Mouse (Mus musculus): ENCODE data around the gene Gm20708. TPM values are rescaled to one million over a fixed set of nuclear protein-coding genes. Genes with fewer than 3 reads are reported as not detected.
"Not testable (repeated sequence)": the region's sequence is repeated elsewhere in the genome, so short reads cannot be mapped to it uniquely, and the experiment has no call there.

Gene Gm20708
- polyA plus RNA-seq, 1 experiment: 0.16 TPM

DNA sequence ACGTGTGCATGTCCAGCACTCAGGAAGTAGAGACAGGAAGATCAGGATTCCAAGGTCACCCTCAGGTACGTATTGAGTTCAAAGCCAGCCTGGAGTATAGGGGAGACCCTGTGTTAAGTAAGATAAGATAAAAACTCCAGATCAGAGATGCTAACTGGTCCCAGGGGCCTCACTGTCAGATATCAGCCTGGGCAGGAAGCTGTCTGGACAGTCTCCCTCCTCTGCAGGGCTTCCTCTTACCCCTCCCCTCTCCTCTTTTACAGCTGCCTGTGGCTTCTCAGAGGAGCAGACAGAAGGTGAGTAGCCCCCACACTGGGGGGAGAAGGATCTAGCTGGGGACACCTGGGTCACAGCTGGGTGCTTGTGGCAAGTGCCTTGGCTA, 11.3 kb upstream of the Gm20708 start:
- TF ChIP-seq TAL1 (IDR thresholded peaks at IDR 0.05; ENCODE audit: low read length) (no peak), GATA1 (IDR thresholded peaks at IDR 0.05; ENCODE audit: low read length) (no peak)
- Histone ChIP-seq H3K4me3 (replicated peaks) (peak overlapping the region; percentile 74), H3K27me3 (ENCODE audit: control insufficient read depth) (no peaks in the 10 kb centered on the region), H3K36me3 (ENCODE audit: control insufficient read depth) (peaks cover 77% of the 10 kb centered on the region), H3K9me3 (ENCODE audit: control insufficient read depth, low read length) (no peaks in the 10 kb centered on the region), H3K4me1 (ENCODE audit: control insufficient read depth) (peaks cover 88% of the 10 kb centered on the region)

DNA sequence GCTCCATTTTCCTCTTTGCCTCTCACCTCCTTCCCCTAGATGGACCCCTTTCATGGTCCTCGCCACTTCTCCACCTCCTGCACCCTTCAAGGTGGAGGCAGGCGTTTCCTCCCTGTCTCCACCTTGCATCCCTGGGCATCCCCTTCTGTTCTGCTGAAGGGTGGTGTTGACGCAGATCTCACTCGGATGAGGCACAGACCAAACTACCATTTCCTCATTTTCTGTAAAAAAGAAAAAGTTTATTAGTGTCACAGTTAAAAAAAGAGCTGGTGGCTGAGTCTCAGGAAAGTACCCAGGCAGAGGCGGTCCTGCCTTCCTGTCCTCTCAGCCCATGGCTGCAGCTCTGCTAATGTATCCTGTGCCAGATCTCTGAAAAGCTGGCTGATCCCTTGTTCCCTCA, 10.3 kb upstream of the Gm20708 start:
- TF ChIP-seq GATA1 (IDR thresholded peaks at IDR 0.05; ENCODE audit: low read length) (no peak), TAL1 (IDR thresholded peaks at IDR 0.05; ENCODE audit: low read length) (no peak)
- no peaks in the 10 kb centered on the region for H3K27me3 ChIP-seq (ENCODE audit: control insufficient read depth)
- H3K4me3 ChIP-seq (replicated peaks): peak overlapping the region; percentile 74
- H3K4me1 ChIP-seq (ENCODE audit: control insufficient read depth): peaks cover 89% of the 10 kb centered on the region
- H3K9me3 ChIP-seq (ENCODE audit: control insufficient read depth, low read length): no peaks in the 10 kb centered on the region
- peaks cover 79% of the 10 kb centered on the region for H3K36me3 ChIP-seq (ENCODE audit: control insufficient read depth)

DNA sequence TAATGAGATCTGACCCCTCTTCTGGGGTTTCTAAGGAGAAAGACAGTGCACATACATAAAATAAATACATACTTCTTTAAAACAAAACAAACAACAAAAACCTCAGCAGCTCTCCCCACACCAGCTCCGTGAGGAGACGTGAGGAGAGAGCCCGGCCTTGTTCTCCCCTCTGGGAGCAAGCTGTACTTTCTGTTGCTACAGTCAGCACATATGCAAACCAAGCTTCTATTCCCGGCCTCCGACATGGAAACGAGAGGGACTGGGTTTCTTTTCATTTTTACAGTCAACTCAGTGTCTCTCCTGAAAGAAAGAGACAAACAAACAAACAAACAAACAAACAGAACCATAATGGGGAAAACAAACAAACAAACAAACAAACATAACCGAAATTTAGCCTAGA, 9.4 kb upstream of the Gm20708 start:
- H3K27me3 ChIP-seq (ENCODE audit: control insufficient read depth): no peaks in the 10 kb centered on the region
- TF ChIP-seq TAL1 (IDR thresholded peaks at IDR 0.05; ENCODE audit: low read length): no peak
- TF ChIP-seq GATA1 (IDR thresholded peaks at IDR 0.05; ENCODE audit: low read length): no peak
- H3K4me1 ChIP-seq (ENCODE audit: control insufficient read depth): peaks cover 87% of the 10 kb centered on the region
- no peaks in the 10 kb centered on the region for H3K9me3 ChIP-seq (ENCODE audit: control insufficient read depth, low read length)
- peaks cover 81% of the 10 kb centered on the region for H3K36me3 ChIP-seq (ENCODE audit: control insufficient read depth)
- H3K4me3 ChIP-seq (replicated peaks): peak overlapping the region; percentile 74

DNA sequence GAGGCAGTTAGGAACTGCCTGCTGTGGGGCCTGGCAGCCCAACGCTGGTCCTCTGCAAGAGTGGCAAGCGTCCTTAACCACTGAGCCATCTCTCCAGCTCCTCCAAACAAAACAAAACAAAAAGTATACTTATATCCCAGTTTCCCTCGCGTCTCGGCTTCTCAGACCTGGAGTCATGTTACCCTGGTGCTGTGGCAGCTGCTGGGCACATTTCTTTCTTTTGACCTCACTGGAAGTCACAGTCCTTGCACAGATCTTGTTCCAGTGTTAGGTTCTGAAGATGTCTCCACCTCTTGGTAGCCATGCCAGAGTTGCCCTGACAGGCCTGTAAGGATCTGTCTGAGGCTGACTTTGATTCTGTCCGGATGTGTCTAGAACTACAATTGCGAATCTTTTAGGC, 7.8 kb upstream of the Gm20708 start:
- Histone ChIP-seq H3K27me3 (ENCODE audit: control insufficient read depth) (no peaks in the 10 kb centered on the region; the same call in 1 of the 2 replicates), H3K4me3 (replicated peaks) (peak overlapping the region; percentile 74), H3K9me3 (ENCODE audit: control insufficient read depth, low read length) (no peaks in the 10 kb centered on the region), H3K36me3 (ENCODE audit: control insufficient read depth) (peaks cover 90% of the 10 kb centered on the region), H3K4me1 (ENCODE audit: control insufficient read depth) (peaks cover 88% of the 10 kb centered on the region)
- no peak for TF ChIP-seq GATA1 (IDR thresholded peaks at IDR 0.05; ENCODE audit: low read length)
- no peak for TF ChIP-seq TAL1 (IDR thresholded peaks at IDR 0.05; ENCODE audit: low read length)

DNA sequence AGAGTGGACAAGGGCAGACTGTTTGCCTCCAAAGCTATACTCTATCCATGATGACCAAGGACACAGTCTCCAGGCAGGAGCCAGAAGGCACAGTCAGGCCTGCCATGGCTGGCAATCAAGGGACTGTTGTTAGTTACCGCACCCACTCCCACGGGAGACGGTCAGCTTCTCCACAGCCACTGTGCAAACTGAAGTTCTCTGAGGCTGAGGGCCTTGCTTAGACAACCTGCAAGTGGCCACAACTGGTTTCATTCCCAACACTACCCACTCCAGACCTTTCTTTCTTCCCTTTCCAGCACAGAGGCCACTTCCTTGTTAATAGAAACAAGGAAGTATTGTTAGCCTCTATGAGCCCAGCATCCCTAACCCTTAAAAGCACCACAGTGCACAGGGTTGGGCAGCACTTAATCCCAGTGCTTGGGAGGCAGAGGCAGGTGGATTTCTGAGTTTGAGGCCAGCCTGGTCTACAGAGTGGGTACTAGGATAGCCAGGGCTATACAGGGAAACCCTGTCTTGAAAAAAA, 6.2 kb upstream of the Gm20708 start:
- TF ChIP-seq GATA1 (IDR thresholded peaks at IDR 0.05; ENCODE audit: low read length): no peak
- no peak for TF ChIP-seq TAL1 (IDR thresholded peaks at IDR 0.05; ENCODE audit: low read length)
- H3K27me3 ChIP-seq (ENCODE audit: control insufficient read depth): no peaks in the 10 kb centered on the region; the same call in 1 of the 2 replicates
- H3K4me1 ChIP-seq (ENCODE audit: control insufficient read depth): peaks cover 90% of the 10 kb centered on the region
- H3K9me3 ChIP-seq (ENCODE audit: control insufficient read depth, low read length): no peaks in the 10 kb centered on the region
- H3K4me3 ChIP-seq (replicated peaks): peak overlapping the region; percentile 74
- H3K36me3 ChIP-seq (ENCODE audit: control insufficient read depth): peaks cover 100% of the 10 kb centered on the region

DNA sequence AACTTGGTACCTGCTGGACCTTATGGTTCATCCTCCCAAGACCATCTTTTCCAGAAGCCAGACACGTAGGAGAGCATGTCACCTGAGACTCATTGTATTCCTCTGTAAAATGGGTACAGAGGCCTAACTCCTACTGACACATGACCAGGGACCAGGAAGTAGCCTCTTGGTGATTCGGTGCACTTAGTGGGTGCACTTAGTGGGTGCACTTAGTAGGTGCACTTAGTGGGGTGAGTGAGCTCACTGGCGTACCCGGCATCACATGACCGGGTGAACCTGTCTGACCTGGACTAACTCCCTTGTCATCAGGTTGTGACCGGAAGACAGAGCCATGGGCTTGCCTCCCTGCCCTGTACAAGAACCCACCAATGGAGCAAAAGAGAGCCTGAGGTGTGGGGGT, 2.7 kb upstream of the Gm20708 start:
- no peaks in the 10 kb centered on the region for H3K9me3 ChIP-seq (ENCODE audit: control insufficient read depth, low read length)
- peaks cover 100% of the 10 kb centered on the region for H3K36me3 ChIP-seq (ENCODE audit: control insufficient read depth)
- H3K27me3 ChIP-seq (ENCODE audit: control insufficient read depth): no peaks in the 10 kb centered on the region; the same call in 1 of the 2 replicates
- no peak for TF ChIP-seq TAL1 (IDR thresholded peaks at IDR 0.05; ENCODE audit: low read length)
- no peak for TF ChIP-seq GATA1 (IDR thresholded peaks at IDR 0.05; ENCODE audit: low read length)
- no peak overlapping the region for H3K4me3 ChIP-seq (replicated peaks)
- H3K4me1 ChIP-seq (ENCODE audit: control insufficient read depth): peaks cover 91% of the 10 kb centered on the region

DNA sequence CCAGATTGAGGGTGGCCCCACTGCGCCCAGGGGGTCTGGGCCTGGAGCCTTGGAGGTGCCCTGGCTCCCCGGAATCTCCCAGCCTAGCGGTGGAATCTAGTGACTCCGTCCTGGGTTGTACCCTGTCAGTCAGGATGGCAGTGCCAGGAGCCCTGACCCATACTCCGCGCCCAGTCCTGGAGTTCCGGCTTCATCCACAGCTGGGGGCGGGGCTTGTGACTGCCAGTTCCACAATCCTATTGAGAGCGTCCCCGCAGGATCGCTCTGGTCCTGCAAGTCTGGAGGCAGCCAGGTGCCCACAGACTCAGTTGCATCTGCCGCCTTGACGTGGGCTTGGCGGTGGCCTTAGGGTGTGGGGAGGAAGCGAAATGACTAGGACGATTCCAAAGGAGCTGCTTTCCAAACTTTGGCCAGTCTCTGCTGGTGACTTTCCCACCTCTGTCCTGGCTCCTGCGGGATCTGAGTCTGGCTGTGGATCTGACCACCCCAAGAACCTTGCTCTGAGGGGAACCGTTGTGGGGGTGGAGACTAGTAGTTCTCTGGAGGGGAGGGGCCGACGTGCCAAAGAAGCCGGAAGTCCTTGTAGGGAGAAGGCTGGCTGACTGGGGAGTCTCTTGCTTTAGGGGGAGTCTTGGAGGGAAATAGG, 1.1 kb downstream of the Gm20708 start:
- no peaks in the 10 kb centered on the region; the same call in 1 of the 2 replicates for H3K27me3 ChIP-seq (ENCODE audit: control insufficient read depth)
- H3K4me1 ChIP-seq (ENCODE audit: control insufficient read depth): peaks cover 90% of the 10 kb centered on the region

DNA sequence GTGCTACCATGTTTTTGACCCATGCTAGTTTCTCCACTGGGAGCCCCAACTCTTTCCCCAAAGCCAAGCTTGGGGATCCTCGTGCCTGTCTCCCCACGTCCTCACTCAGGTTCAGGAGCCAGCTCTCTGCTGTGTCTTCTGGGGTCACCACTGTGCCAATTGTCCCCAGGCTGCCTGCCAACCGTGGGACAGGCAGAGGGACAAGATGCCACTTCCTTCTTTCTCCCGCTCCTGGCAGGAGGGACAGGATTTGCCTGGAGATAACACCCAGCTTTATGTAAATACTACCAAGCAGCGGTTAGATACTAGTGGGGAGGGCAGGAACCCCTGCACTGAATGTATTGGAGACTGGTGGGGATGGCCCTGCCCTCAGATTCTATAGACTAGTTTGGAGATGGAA, 4.4 kb downstream of the Gm20708 start:
- Histone ChIP-seq H3K4me1 (ENCODE audit: control insufficient read depth) (peaks cover 86% of the 10 kb centered on the region), H3K4me3 (replicated peaks) (no peak overlapping the region), H3K9me3 (ENCODE audit: control insufficient read depth, low read length) (no peaks in the 10 kb centered on the region), H3K27me3 (ENCODE audit: control insufficient read depth) (no peaks in the 10 kb centered on the region), H3K36me3 (ENCODE audit: control insufficient read depth) (peaks cover 100% of the 10 kb centered on the region)
- no peak for TF ChIP-seq TAL1 (IDR thresholded peaks at IDR 0.05; ENCODE audit: low read length)

More for the DNA sequence above, 1.1 kb downstream of the Gm20708 start:
- Histone ChIP-seq H3K4me3 (replicated peaks) (peak overlapping the region; percentile 77), H3K9me3 (ENCODE audit: control insufficient read depth, low read length) (no peaks in the 10 kb centered on the region), H3K36me3 (ENCODE audit: control insufficient read depth) (peaks cover 100% of the 10 kb centered on the region)
- TF ChIP-seq TAL1 (IDR thresholded peaks at IDR 0.05; ENCODE audit: low read length) (no peak), GATA1 (IDR thresholded peaks at IDR 0.05; ENCODE audit: low read length) (no peak)

DNA sequence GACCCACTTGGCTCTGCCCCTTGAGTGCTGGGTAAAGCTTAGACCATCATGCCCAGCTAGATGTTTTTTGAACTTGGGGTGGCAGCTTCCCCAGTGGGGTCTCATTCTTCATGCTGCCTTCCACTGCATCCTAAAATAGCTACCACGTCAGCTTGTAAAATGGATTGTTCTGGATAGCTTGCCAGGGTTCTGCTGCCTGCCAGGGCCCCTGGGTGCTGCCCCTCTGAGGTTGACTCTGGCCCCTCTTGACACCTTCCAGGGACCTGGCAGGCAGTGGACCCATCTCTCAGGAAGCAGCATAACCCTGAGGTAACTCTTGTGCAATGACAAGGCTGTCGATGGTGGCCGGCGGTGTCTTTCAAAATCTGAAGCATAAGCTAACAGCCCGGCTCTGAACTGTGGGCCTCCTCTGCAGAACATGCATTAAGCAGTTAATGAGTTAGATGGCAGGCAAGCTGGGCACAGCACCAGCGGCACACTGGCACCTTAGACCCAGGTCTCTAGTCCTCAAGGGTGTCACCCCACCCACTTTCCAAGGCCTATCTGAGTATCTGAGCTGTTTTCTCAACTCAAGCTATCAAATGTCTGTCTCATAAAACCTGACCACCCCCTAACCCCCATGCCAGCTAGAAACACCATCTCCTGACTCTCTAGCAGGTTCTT, 5.4 kb downstream of the Gm20708 start:
- H3K4me3 ChIP-seq (replicated peaks): no peak overlapping the region
- H3K27me3 ChIP-seq (ENCODE audit: control insufficient read depth): no peaks in the 10 kb centered on the region
- no peaks in the 10 kb centered on the region for H3K9me3 ChIP-seq (ENCODE audit: control insufficient read depth, low read length)
- H3K4me1 ChIP-seq (ENCODE audit: control insufficient read depth): peaks cover 86% of the 10 kb centered on the region
- no peak for TF ChIP-seq GATA1 (IDR thresholded peaks at IDR 0.05; ENCODE audit: low read length)
- TF ChIP-seq TAL1 (IDR thresholded peaks at IDR 0.05; ENCODE audit: low read length): no peak
- H3K36me3 ChIP-seq (ENCODE audit: control insufficient read depth): peaks cover 100% of the 10 kb centered on the region

DNA sequence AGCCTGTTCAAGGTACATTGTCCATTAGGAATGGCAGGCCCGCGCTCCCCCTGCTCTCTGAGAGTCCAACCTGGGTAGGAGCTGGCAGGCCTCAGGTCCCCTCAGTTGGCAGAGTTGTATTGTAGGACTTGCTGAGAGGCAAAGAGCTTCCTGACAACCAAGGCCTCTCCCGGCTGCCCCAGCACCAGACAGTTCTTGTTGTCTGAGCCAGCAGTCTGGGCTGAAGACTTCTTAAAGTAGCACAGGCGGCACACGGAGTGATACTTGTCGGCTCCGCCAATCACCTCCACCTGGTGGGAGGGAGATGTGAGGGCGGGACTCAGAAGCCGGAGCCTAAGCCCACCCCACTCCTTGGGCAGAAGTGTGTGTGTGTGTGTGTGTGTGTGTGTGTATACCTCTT, 6.4 kb downstream of the Gm20708 start:
- Histone ChIP-seq H3K36me3 (ENCODE audit: control insufficient read depth) (peaks cover 100% of the 10 kb centered on the region), H3K4me1 (ENCODE audit: control insufficient read depth) (peaks cover 82% of the 10 kb centered on the region)
- not testable (repeated sequence) for H3K9me3 ChIP-seq (ENCODE audit: control insufficient read depth, low read length)

More for the DNA sequence above, 6.4 kb downstream of the Gm20708 start:
- H3K27me3 ChIP-seq (ENCODE audit: control insufficient read depth); H3K4me3 ChIP-seq (replicated peaks): not testable (repeated sequence)
